29 mouse cellular contexts compared by ENCODE assay signal in the genomic region with DNA sequence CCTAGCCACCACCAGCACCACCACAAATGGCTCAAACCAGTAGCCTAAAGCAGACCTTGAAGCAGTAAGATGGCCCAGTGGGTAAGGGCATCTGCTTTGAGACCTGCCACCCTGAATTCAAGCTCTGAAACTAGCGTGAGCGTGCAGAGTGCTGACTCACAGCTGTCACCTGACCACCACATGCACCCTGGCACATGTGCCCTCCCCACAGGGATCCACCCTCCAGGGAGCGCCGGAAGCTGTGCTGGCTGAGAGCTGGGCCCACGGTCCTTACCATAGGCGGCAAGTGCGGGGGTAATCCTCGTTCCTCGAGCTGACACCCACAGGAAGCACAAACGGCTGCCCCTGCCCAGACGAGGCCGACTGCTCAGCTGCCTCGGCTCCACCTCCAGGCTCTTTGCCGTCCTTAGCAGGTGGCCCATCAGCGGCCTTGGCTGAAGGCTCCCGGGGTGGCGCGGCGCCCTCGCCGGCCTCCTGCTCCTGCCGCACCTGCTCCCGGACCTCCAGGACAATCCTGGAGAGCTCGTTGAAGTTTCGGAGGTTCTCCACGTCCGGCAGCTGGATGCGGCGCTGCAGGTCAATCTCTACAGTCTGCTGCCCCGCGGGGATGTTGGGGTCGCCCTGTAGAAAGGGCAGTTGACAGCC. TPM values are rescaled to one million over a fixed set of nuclear protein-coding genes. Genes with fewer than 3 reads are reported as not detected.
DNase-seq lines count a peak whose midpoint lies in the region; TF ChIP-seq lines count a peak whose summit lies in the region.
"Had no signal": no experiment of that assay in that cellular context is flagged by ENCODE, and none has a peak within 500 bp of the region (broad histone marks: within the 10 kb centered on the region; RNA-seq: fewer than 3 reads in every experiment).

No protein-coding gene starts in this region.

- peak overlapping the region; percentile 93 for H3K27ac ChIP-seq in gastrocnemius, adult 2 months
- H3K27ac ChIP-seq: forebrain, embryonic 13.5 days; heart, adult 2 months; hindbrain, embryonic 14.5 days; limb, embryonic 10.5 days; limb, embryonic 15.5 days; liver, embryonic 13.5 days; midbrain, embryonic 12.5 days; neural tube, embryonic 13.5 days; stomach, postnatal 0 days had no signal

- no peak overlapping the region for H3K4me3 ChIP-seq in gastrocnemius, adult 2 months
- H3K4me3 ChIP-seq: forebrain, embryonic 13.5 days; heart, adult 2 months; heart, embryonic 12.5 days; limb, embryonic 10.5 days; limb, embryonic 15.5 days; liver, embryonic 13.5 days; megakaryocyte, embryonic 14.5 days; midbrain, embryonic 12.5 days; neural tube, embryonic 13.5 days had no signal

- no peak for TF ChIP-seq CTCF in gastrocnemius, adult 2 months (IDR thresholded peaks at IDR 0.05)

- intact Hi-C loops in gastrocnemius, adult 2 months (cut with DNase I) = no loop called here

- DNase-seq in cerebellum, adult 11 months = peak; percentile 0
- DNase-seq in cerebellum, postnatal 36 days = no peak
- DNase-seq in gastrocnemius, adult 2 months = peak; percentile 78
- DNase-seq in gastrocnemius, postnatal 10 days = no peak
- DNase-seq in right cerebral cortex, postnatal 14 days = peak; percentile 9
- no peak for DNase-seq in right cerebral cortex, postnatal 4 days
- DNase-seq in thymus, postnatal 25 days = no peak
- DNase-seq: adrenal gland, postnatal 10 days; kidney, adult 9 months; kidney, postnatal 10 days; layer of hippocampus, adult 9-11 months; liver, embryonic 13.5 days; lung, adult 18-20 months; spleen, adult 18-20 months had no signal

RNA-seq across cellular contexts. Expression of a gene that starts 9.8 kb away (rescaled TPM):
- not detected for total RNA-seq in gastrocnemius, adult 2 months (2021)
- total RNA-seq in gastrocnemius, postnatal 10 days (2021) = not detected
- total RNA-seq: adrenal gland, postnatal 10 days; gastrocnemius, adult 8-10 months; heart, adult 2 months; hematopoietic stem cell, adult 5-6 weeks; left cerebral cortex, postnatal 10 days; MEL; midbrain, postnatal 0 days had no signal

RNA-seq across cellular contexts. Expression of a gene that starts 24.7 kb away (rescaled TPM):
- 100 to 1,000 TPM; 141 to 165 TPM for total RNA-seq in gastrocnemius, adult 2 months (2021)
- total RNA-seq in gastrocnemius, postnatal 10 days (2021) = 10 to 100 TPM; 59.6 to 70.3 TPM

RNA-seq across cellular contexts. Expression of a gene that starts 36.2 kb away (rescaled TPM):
- 100 to 1,000 TPM; 166 to 175 TPM for total RNA-seq in gastrocnemius, adult 2 months (2021)
- 100 to 1,000 TPM; 101 to 106 TPM for total RNA-seq in gastrocnemius, postnatal 10 days (2021)

Comparison
In these comparisons a context has a peak if more than half of its experiments do, and no peak if none do; other contexts are left out.
1. DNase-seq: peak in cerebellum, adult 11 months (single experiment), gastrocnemius, adult 2 months (single experiment) and right cerebral cortex, postnatal 14 days (single experiment); none in cerebellum, postnatal 36 days (0 of 2), gastrocnemius, postnatal 10 days (single experiment), right cerebral cortex, postnatal 4 days (single experiment) and thymus, postnatal 25 days (single experiment).